Mouse (Mus musculus) kidney, adult 11 months (tissue): ENCODE measurements at regions not wholly inside any gene's neighbourhood (a gene's known extent, or its start where the extent isn't known, plus 50 kb on each side); places are given as distances from the start of the nearest gene placed in this dataset.

Experiments
- DNase-seq: peaks from one replicate; pipeline ENCODE4 v3.0.0; 2022

DNA sequence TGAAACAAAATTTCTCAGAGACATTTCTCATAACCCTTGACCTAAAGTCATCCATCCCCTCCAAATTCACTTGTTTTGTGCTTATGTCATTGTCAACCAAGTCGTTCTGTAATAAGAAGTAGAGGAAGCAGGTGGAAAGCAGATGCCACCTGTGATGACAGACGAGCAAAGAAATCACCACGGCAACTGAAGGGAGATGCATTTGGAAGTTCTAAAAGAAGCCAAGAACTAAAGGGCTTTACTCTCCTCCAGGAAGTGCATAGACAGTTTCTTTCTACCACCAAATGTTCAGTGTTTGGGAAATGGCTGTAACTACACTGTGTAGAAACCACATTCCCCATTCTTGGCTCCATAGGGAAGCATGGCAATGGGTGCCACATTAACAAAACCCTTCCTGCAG, 317.4 kb downstream of the Gm10184 start:
- DNase-seq = no peak

DNA sequence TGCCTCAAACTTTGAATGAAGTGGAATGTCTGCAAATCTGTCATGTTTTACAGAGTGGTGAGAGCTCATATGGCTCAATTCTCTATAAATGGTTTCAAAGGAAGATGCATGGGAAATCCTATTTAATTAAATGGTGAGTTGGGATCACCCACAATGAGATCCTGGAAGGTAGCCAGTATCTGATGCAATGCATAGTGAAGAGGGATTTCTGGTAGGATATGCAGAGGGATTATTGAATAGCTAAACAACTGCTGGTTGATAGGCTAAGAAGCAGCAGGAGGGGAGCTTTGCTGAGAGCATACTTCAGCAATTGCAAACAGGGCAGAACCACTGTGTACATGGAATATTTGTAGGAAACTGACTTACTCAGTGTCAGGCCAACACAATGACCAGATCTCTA, 350.7 kb downstream of the Gm10184 start:
- no peak for DNase-seq

DNA sequence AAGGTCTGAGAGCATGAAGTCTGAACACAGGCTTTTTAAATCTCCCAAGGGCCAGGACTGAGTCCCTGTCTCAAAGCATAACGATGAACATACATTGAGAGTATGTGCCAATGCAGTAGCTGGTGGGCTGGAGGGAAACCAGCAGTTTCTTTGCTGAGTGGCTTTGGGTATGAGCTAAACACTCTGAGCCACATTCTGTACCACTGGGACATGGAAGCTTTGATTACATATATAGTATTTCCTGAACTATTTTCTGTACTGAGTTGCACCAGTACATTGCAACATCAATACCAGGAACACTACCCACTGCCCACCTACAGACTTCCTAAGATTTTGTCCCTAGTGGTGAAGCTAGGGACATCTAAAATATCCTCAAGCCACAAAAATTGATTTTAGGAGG, 354.3 kb upstream of the Fshr start:
- no peak for DNase-seq

GRCm38 (mm10) chr17:89553597-89553996, 353.1 kb upstream of the Fshr start:
- no peak for DNase-seq

GRCm38 (mm10) chr17:89550758-89551157, 350.3 kb upstream of the Fshr start:
- DNase-seq = no peak

DNA sequence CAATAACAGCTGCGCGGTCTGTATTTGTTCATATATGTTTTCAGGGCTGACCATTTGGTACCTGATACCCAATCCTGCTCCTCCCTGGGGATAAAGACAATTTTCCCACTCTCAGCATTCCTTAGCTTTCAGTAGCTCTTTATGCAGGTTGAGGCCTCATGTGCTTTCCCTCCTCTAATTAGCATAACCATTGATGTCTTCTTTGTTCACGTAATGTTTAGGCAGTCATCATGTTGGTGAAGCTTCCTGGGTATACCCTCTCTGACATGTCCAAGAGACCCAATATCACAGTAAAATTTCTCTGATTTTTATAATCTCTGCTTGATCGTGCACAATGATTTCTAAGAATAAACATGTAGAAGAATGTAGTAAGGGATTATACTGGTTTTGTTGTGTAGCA, 321.4 kb upstream of the Fshr start:
- no peak for DNase-seq

- DNase-seq = no peak
These were observed 318.9 kb upstream of the Fshr start for GRCm38 (mm10) chr17:89519413-89519812.

DNA sequence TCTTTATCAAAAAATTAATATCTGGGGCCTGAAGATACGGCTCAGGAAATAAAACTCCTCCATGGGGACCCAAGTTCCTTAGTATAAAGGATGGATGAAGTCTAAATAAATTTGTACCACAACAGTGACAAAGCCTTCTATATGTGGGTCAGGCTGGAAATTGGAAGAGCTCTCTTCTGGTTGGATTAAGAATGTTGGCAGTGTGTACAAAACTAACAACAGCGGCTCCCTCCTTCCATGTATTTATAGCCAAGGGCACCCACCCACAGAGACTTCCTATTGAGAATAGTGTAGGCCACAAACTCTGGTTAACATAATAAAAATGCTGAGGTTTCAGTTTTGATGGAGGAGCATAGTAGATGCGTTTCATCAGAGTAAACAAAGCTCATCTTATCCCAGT, 304.8 kb upstream of the Fshr start:
- no peak for DNase-seq

GRCm38 (mm10) chr17:89493547-89493946, 293.1 kb upstream of the Fshr start:
- DNase-seq = no peak

GRCm38 (mm10) chr17:89466486-89466885, 266.0 kb upstream of the Fshr start:
- no peak for DNase-seq

GRCm38 (mm10) chr17:89465883-89466282, 265.4 kb upstream of the Fshr start:
- no peak for DNase-seq

- no peak for DNase-seq
These were observed 260.0 kb upstream of the Fshr start for GRCm38 (mm10) chr17:89460438-89460837.

GRCm38 (mm10) chr17:89454301-89454700, 253.8 kb upstream of the Fshr start:
- DNase-seq = no peak

- DNase-seq = no peak
These were observed 250.2 kb upstream of the Fshr start for GRCm38 (mm10) chr17:89450724-89451123.

GRCm38 (mm10) chr17:89449391-89449790, 248.9 kb upstream of the Fshr start:
- DNase-seq = no peak

GRCm38 (mm10) chr17:89434288-89434687, 233.8 kb upstream of the Fshr start:
- no peak for DNase-seq

- no peak for DNase-seq
These were observed 209.6 kb upstream of the Fshr start for GRCm38 (mm10) chr17:89410026-89410425.

DNA sequence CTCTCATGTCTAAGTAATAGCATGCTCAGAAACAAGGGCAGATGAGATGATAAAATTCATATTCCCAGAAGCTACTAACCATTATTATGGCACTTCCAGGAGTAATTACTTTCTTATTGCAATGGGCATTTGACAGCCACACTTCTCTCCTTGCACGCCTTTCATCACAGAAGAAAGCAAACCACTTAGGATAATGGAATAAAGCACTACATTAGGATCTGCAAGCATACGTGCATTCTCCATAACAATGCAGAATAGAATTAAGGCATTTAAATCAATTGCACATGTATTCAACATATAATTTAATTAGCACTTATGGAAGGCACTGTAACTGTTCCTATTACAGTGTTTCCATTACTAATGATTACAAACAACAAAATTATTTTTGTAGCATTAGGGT, 205.1 kb upstream of the Fshr start:
- no peak for DNase-seq

- DNase-seq = no peak
These were observed 156.8 kb upstream of the Fshr start for GRCm38 (mm10) chr17:89357241-89357640.

DNA sequence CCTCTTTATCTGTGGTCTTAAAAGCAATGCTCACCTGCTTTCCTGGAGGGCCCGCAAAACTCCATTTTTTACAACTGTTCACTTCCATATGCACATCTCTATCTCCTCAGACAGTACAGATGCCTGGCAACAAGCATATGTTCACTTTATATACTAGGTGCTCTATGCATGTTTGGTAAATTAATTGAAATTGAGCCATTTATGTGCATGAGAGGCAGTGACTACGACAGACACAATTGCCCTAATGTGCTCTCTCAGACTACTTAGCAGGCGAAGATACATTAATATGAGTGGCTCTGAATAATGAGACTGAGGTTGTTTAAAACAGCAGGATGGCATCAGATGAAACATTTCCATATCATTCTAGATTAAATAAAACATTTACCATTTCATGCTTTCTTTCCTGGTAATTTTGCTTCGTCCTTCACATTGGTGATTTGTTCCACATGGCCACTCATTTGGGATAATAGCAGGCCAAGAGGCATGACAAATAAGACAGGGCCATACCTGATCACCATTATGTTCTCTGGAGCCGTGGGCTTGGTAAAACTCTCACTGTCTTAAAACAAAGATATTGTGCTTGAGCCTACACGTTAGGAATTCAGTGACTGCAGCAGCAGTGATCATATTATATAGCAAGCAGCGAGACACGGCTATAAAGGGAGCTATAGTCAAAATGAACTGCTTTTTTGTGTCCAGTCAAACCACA, 140.2 kb upstream of the Fshr start:
- no peak for DNase-seq

- DNase-seq = no peak
These were observed 119.3 kb upstream of the Fshr start for GRCm38 (mm10) chr17:89319602-89320288.

GRCm38 (mm10) chr17:89318356-89318755, 117.9 kb upstream of the Fshr start:
- no peak for DNase-seq

GRCm38 (mm10) chr17:89311133-89311532, 110.7 kb upstream of the Fshr start:
- DNase-seq = no peak

GRCm38 (mm10) chr17:89301325-89301724, 100.8 kb upstream of the Fshr start:
- no peak for DNase-seq
